9 mouse cellular contexts compared by ENCODE assay signal in the genomic region with DNA sequence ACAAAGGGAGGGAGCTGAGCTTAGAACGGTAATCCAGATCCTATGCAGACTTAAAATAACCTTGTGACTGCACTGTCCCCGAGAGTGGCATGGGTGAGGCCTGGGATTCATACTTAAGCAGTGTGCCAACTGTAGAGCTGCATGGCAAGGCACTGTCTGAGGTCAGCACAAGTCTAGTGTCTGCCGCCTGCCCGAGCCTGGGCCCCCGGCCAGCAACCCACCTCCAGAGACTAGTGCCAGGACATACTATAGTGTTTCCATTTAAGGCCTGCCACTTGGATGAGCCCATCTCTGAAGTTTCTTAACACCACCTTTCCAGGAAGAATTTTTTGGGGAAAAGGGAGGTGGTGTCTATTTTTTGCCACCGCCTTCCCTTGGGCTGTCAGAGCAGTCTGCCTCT. TPM values are rescaled to one million over a fixed set of nuclear protein-coding genes. Genes with fewer than 3 reads are reported as not detected.
DNase-seq lines count a peak whose midpoint lies in the region; ATAC-seq and TF ChIP-seq lines count a peak whose summit lies in the region.
"Had no signal": no experiment of that assay in that cellular context is flagged by ENCODE, and none has a peak within 500 bp of the region (broad histone marks: within the 10 kb centered on the region; RNA-seq: fewer than 3 reads in every experiment).

No protein-coding gene starts in this region.

- ATAC-seq in hindbrain, embryonic 13.5 days (ENCODE audit: low FRiP score), result no peak
- ATAC-seq in limb, embryonic 15.5 days (ENCODE audit: insufficient number of reproducible peaks, low FRiP score, low TSS enrichment, low read depth), result no peak

- peak overlapping the region; percentile 90 for H3K4me3 ChIP-seq in hindbrain, embryonic 13.5 days
- H3K4me3 ChIP-seq in limb, embryonic 15.5 days, result peak overlapping the region; percentile 87
- peak overlapping the region; percentile 56 for H3K4me3 ChIP-seq in olfactory bulb, adult 2 months (ENCODE audit: insufficient read depth, low read depth, low read length)

- no peaks in the 10 kb centered on the region for H3K27me3 ChIP-seq in hindbrain, embryonic 13.5 days
- H3K27me3 ChIP-seq in limb, embryonic 15.5 days, result no peaks in the 10 kb centered on the region

- no peaks in the 10 kb centered on the region for H3K36me3 ChIP-seq in hindbrain, embryonic 13.5 days
- H3K36me3 ChIP-seq in limb, embryonic 15.5 days, result no peaks in the 10 kb centered on the region

- peak overlapping the region; percentile 92; the same call in 1 of the 2 replicates for H3K9ac ChIP-seq in hindbrain, embryonic 13.5 days
- no peak overlapping the region for H3K9ac ChIP-seq in limb, embryonic 15.5 days

- no peak for TF ChIP-seq CTCF in brain, embryonic 14.5 days (IDR thresholded peaks at IDR 0.05; ENCODE audit: borderline replicate concordance, extremely low read depth, insufficient read depth, insufficient read length)
- no peak for TF ChIP-seq CTCF in olfactory bulb, adult 2 months (IDR thresholded peaks at IDR 0.05; ENCODE audit: insufficient read depth, low read depth, low read length)

- H3K27ac ChIP-seq in hindbrain, embryonic 13.5 days, result 0 out of 2 replicates have a peak overlapping the region, but pooled peaks have one; percentile 14
- H3K27ac ChIP-seq in limb, embryonic 15.5 days, result no peak overlapping the region
- peak overlapping the region; percentile 18 for H3K27ac ChIP-seq in olfactory bulb, adult 2 months (ENCODE audit: insufficient read depth, low read depth, low read length)
- H3K27ac ChIP-seq: macrophage had no signal

- H3K4me2 ChIP-seq in hindbrain, embryonic 13.5 days, result peak overlapping the region; percentile 73
- H3K4me2 ChIP-seq in limb, embryonic 15.5 days, result peak overlapping the region; percentile 57

- H3K4me1 ChIP-seq in hindbrain, embryonic 13.5 days (replicated peaks), result peaks cover 56% of the 10 kb centered on the region
- peaks cover 36% of the 10 kb centered on the region for H3K4me1 ChIP-seq in limb, embryonic 15.5 days
- peaks cover 10% of the 10 kb centered on the region for H3K4me1 ChIP-seq in olfactory bulb, adult 2 months (ENCODE audit: control insufficient read depth, insufficient read depth, low read length)

- no peak for TF ChIP-seq POLR2A in brain, embryonic 14.5 days (IDR thresholded peaks at IDR 0.05; ENCODE audit: borderline replicate concordance, extremely low read depth, insufficient read depth, insufficient read length, poor library complexity, severe bottlenecking)
- TF ChIP-seq POLR2A in olfactory bulb, adult 2 months (IDR thresholded peaks at IDR 0.05; ENCODE audit: insufficient read depth, low read depth, low read length), result no peak

- WGBS in hindbrain, embryonic 13.5 days, result 49% methylated on average over 6 of the region's 6 CpGs
- 43% methylated on average over 6 of the region's 6 CpGs for WGBS in limb, embryonic 15.5 days
- WGBS in olfactory bulb, adult 2 months, result 7% methylated on average over 6 of the region's 6 CpGs

- DNase-seq in MN1 (ENCODE audit: low spot score), result peak; percentile 59
- DNase-seq in brain, embryonic 14.5 days (ENCODE audit: low read depth), result peak; percentile 39
- DNase-seq in frontal cortex, adult 2 months (ENCODE audit: extremely low spot score in 1 of 2, low spot score in 1 of 2), result peak; percentile 46 to 79
- DNase-seq in yolk sac, embryonic 10.5 days (ENCODE audit: low spot score), result no peak
- no peak for DNase-seq in layer of hippocampus, adult 8-10 months (ENCODE audit: low spot score in 2 of 2)

- H3K9me3 ChIP-seq in hindbrain, embryonic 13.5 days, result no peaks in the 10 kb centered on the region
- no peaks in the 10 kb centered on the region for H3K9me3 ChIP-seq in limb, embryonic 15.5 days

RNA-seq across cellular contexts. Expression of gene Acvr1, which starts 1.7 kb away (rescaled TPM):
- 14.4 and 19.9 TPM in 2 replicates for polyA plus RNA-seq in brain, embryonic 14.5 days (2012; rRNA removed)
- 31.6 and 34.4 TPM in 2 replicates for polyA plus RNA-seq in frontal cortex, adult 2 months (2012; rRNA removed)
- 4.2 and 4.9 TPM in 2 replicates for polyA plus RNA-seq in hindbrain, embryonic 13.5 days (2015; fragmentation: Nextera tagmentation; extraction: Ambion mirVana)
- polyA plus RNA-seq in limb, embryonic 15.5 days (2015; fragmentation: Nextera tagmentation; extraction: Ambion mirVana), result 8.1 and 8.7 TPM in 2 replicates
- polyA plus RNA-seq in olfactory bulb, adult 2 months (2012; ENCODE audit: insufficient read depth, insufficient read length, low replicate concordance, missing spikeins), result not detected in 2 replicates
- total RNA-seq in layer of hippocampus, adult 8-10 months (2022), result 10 to 100 TPM; 43.1 to 45.5 (median 44.5) TPM

RNA-seq across cellular contexts. Expression of gene Upp2, which starts 1.8 kb away (rescaled TPM):
- 13.5 and 15.5 TPM in 2 replicates for polyA plus RNA-seq in brain, embryonic 14.5 days (2012; rRNA removed)
- 41.0 and 43.3 TPM in 2 replicates for polyA plus RNA-seq in frontal cortex, adult 2 months (2012; rRNA removed)
- 13.2 and 13.4 TPM in 2 replicates for polyA plus RNA-seq in hindbrain, embryonic 13.5 days (2015; fragmentation: Nextera tagmentation; extraction: Ambion mirVana)
- polyA plus RNA-seq in limb, embryonic 15.5 days (2015; fragmentation: Nextera tagmentation; extraction: Ambion mirVana), result 7.0 and 8.2 TPM in 2 replicates
- polyA plus RNA-seq in olfactory bulb, adult 2 months (2012; ENCODE audit: insufficient read depth, insufficient read length, low replicate concordance, missing spikeins), result not detected in 2 replicates
- 10 to 100 TPM; 30.7 to 36.8 (median 32.4) TPM for total RNA-seq in layer of hippocampus, adult 8-10 months (2022)

Comparison
In these comparisons a context has a peak if more than half of its experiments do, and no peak if none do; other contexts are left out.
1. DNase-seq: peak in MN1 (single experiment), brain, embryonic 14.5 days (single experiment) and frontal cortex, adult 2 months (2 of 2); none in yolk sac, embryonic 10.5 days (single experiment) and layer of hippocampus, adult 8-10 months (0 of 2).
2. Peak in every context shown above with its lines, with median percentiles within 50 percentile points of each other: H3K4me3 ChIP-seq.